Mouse (Mus musculus) gastrocnemius, postnatal 14 days (tissue): ENCODE results near the gene Prkd3. TPM values are rescaled to one million over a fixed set of nuclear protein-coding genes. Genes with fewer than 3 reads are reported as not detected.

Experiments used
- DNase-seq: peaks from one replicate; pipeline ENCODE4 v3.0.0; 2021; ENCODE audit warnings: mixed read lengths
- intact Hi-C: fragments of 180-260 bp; cut with DNase I; formaldehyde crosslinking; loops from one replicate; pipeline ENCODE4 v1.15.1; 2025; ENCODE audit warnings: low total_unique reads
- total RNA-seq, 2 experiments: library from RNA; stranded (reverse); gene quantifications; 2 replicates each; pipeline ENCODE4 v1.2.3; 2021

The Prkd3 gene
- total RNA-seq, 2 experiments from 2014 or later, result 11.7 to 13.3 TPM

- no peak for DNase-seq
- intact Hi-C loops, result no loop called here
Observed at GRCm38 (mm10) chr17:78951225-78951624, 69.4 kb downstream of the Prkd3 start.

DNA sequence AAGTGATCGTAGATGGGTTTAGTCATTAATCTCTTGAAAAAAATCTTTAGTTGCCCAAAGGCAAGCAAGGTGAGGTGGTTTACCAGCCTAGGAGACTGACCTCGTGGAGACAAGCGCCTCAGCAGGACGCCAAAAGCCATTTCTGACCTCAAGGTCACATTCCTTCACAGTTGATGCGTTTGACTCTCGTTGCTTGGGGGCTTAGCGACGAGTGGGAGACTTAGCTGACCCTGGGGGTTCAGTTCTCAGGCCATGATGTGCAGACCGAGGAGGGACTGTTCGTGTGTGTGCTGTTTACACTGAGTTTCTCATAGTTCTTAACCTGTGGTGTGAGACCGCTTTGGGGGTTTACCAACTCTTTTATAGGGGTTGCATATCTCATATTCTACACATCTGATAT is 78.0 kb downstream of the Prkd3 start:
- intact Hi-C loops, result no loop called here
- DNase-seq, result no peak

DNA sequence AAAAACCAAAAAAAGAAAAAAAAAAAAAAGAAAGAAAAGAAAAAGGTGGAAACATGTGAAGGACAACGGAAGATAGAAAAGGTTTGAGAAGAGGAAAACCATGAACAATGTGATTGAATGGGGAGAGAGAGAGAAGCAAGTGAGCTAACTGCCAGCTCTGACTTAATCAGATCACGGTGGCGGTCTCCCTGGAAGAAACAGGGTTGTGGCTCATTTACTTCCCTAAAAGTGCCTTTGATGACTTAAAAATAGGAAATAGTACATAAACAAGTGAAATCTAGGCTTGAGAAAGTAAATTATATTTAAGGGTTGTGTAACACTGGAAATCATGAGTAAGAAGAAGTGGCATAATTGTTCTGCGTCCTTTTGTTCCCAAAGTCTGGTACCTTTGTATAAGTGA is 81.7 kb downstream of the Prkd3 start:
- no peak for DNase-seq
- intact Hi-C loops, result no loop called here

DNA sequence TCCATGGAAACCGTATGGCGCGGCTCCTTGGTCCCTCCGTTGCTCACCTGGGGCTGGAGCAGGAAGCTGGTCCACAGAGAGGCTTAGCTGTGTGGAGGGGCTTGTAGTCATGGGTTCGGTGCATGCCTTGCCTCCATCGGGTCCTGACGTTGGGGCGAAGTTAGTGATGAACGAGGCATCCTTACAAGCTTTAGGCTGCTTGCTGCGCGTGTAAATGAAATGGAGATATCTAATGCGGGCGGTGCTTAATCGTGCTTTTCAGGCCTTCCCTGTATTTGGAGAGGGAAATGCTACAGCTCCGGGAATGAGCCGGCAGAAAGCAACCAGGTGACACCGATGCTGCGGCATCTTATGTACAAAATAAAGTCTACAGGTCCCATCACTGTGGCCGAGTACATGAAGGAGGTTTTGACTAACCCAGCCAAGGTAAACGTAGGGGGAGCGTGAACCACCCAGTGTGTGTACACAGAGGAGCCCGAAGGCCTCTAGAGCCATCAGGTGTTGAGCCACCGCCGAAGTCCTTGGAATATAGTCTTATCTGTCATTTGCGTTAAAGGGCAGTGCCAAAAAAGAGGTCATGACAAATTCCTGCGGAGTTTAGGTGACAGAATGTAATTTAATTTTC is 83.3 kb downstream of the Prkd3 start:
- no peak for DNase-seq

GRCm38 (mm10) chr17:78936466-78937228 is 84.0 kb downstream of the Prkd3 start, which contains the start of the genes Cebpz and Ndufaf7:
TSS of gene Cebpz (minus strand) at chr17:78937066.
TSS of gene Ndufaf7 (plus strand) at chr17:78937136.
- intact Hi-C loops, result no loop called here

More for the DNA sequence above, 83.3 kb downstream of the Prkd3 start:
- intact Hi-C loops, result no loop called here

GRCm38 (mm10) chr17:78935857-78936256 is 84.8 kb downstream of the Prkd3 start:
- no peak for DNase-seq
- intact Hi-C loops, result no loop called here

More at GRCm38 (mm10) chr17:78936466-78937228, 84.0 kb downstream of the Prkd3 start, which contains the start of the genes Cebpz and Ndufaf7:
- DNase-seq, result peak; percentile 97

GRCm38 (mm10) chr17:78917696-78918095 is 102.9 kb downstream of the Prkd3 start:
- intact Hi-C loops, result no loop called here
- DNase-seq, result no peak

DNA sequence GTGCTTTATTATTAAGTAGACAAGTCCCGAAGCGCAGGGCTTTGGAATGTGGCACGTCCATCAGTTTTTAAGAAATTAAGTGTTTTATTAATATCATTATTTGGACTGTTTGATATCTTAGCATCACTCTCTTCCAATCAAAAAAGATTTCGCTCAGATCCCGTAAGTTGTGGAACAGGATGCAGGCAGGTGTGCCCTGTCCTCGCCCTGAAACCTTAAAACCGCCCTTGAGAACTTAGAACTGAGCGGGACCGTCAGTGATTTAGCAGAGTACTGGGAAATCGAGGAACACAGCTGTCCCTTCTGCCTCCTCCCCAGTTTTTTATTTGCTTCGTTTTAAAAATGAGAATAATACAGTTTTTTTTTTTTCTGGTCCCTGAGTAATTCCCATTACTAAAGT is 103.7 kb downstream of the Prkd3 start:
- DNase-seq, result no peak
- intact Hi-C loops, result no loop called here

DNA sequence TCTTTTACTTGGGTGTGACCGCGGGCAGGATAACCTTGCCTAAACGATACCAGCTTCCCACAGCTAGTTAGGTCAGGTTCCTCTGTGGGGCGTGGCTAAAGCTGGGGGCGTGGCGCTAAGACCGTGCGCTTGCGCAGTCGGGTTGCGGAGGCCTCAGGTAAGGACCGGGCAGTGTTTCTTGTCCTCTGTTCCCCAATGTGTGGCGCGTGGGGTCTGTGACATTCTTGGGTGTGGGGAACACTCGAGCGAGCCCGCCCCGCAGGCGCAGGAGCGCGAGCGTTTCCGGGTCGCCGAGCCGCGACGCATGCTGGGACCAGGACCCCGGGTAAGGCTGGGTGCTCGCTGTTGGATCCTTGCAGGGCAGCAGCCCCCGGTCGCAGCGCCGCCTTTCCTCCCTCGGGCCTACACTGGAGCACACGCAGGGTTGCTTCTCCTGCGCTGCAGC is 104.2 kb downstream of the Prkd3 start, which contains the start of gene Cebpzos:
TSS of gene Cebpzos (plus strand) at position 132 of the 445 bp plus-strand sequence.
- intact Hi-C loops, result no loop called here

DNA sequence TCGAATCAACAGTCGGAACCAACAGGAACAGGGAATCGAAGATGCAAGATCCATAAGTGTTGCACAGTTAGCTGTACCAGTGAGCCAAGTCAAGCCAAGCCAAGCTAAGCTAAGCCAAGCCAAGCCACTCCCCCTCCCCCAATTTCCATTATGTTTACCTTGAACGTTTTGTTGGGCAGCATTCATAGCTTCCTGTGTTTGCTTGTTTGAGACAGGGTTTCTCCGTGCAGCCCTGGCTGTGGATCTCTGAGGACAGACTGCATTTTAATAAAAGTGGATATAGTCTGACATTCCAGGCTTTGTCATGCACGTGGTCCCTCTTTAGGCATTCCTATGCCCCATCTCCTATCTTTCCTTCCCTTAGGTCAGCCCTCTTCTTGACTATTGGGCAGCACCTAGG is 104.8 kb downstream of the Prkd3 start:
- DNase-seq, result no peak
- intact Hi-C loops, result no loop called here

More for the DNA sequence above, 104.2 kb downstream of the Prkd3 start, which contains the start of gene Cebpzos:
- DNase-seq, result peak; percentile 67

DNA sequence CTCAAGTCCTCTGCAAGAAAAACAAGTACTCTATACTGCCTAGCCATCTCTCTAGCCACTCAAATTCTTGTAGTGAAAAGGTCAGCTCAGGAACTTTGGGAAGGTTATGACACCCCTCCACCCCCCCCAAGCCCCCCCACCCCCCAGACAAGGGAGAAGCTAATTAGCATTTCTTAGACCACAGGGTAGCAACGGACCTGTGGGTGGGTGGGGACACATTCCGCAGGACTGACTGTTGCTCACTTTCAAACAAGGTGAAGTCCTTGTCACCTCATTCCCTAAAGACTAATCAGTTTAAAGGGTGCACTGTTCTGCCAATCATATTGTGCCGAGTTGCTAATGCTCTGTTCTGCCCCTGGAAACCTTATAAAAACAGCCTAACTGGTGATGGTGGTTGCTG is 106.7 kb downstream of the Prkd3 start:
- intact Hi-C loops, result no loop called here
- DNase-seq, result no peak

- DNase-seq, result no peak
- intact Hi-C loops, result no loop called here
Observed at GRCm38 (mm10) chr17:78912861-78913281, 107.7 kb downstream of the Prkd3 start.

DNA sequence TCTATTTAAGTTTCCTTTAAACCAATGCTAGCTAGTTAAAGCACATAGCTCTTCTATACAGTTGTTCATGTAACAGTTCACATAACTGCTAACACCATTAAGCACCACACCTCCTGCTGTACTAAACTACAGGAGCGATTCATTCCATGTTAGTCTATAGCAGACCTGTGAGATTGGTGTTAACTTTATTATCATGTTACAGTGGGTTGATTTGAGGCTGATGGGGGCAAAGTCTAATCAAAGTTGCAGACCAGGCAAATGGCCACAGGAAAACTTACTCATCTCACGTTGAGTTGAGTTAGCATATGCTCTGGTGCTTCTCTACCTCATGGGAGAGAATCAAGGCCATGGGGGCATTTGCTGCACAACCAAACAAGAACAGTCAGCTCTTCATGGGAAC is 111.2 kb downstream of the Prkd3 start:
- no peak for DNase-seq
- intact Hi-C loops, result no loop called here

- intact Hi-C loops, result no loop called here
- DNase-seq, result no peak
Observed at GRCm38 (mm10) chr17:78906892-78907291, 113.7 kb downstream of the Prkd3 start, which contains the start of gene Sult6b1. TSS of gene Sult6b1 (minus strand) at chr17:78906992.

DNA sequence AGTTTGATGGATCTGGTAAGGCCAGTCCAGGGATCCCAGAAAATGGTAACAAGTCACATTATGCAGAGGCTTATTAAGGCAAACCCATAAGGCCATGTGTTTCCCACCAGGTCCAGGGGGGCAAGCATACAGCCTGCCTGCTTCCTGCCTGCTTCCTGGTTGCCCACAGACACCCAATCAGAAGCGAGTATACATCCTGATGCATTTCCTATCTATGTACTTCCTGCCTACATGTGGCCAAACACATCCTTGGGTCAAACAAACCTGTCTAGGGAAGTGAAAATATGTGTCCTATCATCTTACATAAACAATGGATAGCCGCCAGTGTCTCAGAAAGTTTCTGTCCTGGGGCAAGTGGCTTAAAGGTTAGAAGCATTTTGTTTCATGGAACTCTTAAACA is 117.5 kb downstream of the Prkd3 start:
- intact Hi-C loops, result no loop called here
- DNase-seq, result no peak

Other genes starting within 250 kb of the Prkd3 start
- gene Heatr5b, start 185.5 kb downstream of the Prkd3 start, total RNA-seq, result 10 to 100 TPM in 1 of 2 experiments, 1 to 10 TPM in 1; 8.8 to 10.3 TPM
- gene Gpatch11, start 185.2 kb downstream of the Prkd3 start, total RNA-seq, result 10 to 100 TPM; 17.7 to 18.4 TPM
- 1 to 10 TPM; 5.1 to 5.4 TPM for gene Eif2ak2, start 138.2 kb downstream of the Prkd3 start, total RNA-seq
- not detected for gene Sult6b1, start 113.8 kb downstream of the Prkd3 start, total RNA-seq
- 10 to 100 TPM; 42.7 to 43.9 TPM for gene Cebpzos, start 104.3 kb downstream of the Prkd3 start, total RNA-seq
- 10 to 100 TPM; 16.0 to 16.9 TPM for gene Cebpz, start 83.8 kb downstream of the Prkd3 start, total RNA-seq
- gene Ndufaf7, start 83.7 kb downstream of the Prkd3 start, total RNA-seq, result 10 to 100 TPM; 28.0 to 29.7 TPM
- gene Qpct, start 31.1 kb upstream of the Prkd3 start, total RNA-seq, result 1 to 10 TPM; 8.3 to 8.4 TPM